Mouse (Mus musculus): ENCODE data around the gene B3gat1.
A peak's percentile ranks its signal among the peaks of the same experiment; 100 is the strongest.

Gene B3gat1

GRCm38 (mm10) chr9:26776122-26776902 lies 42.8 kb downstream of the B3gat1 start:
- peak; percentile 71 for DNase-seq (ENCODE audit: low read depth, low spot score)

- DNase-seq (ENCODE audit: low read depth, low spot score) = no peak
These were observed 44.9 kb downstream of the B3gat1 start for GRCm38 (mm10) chr9:26778421-26778820.

- DNase-seq (ENCODE audit: low read depth, low spot score) = no peak
These were observed 50.0 kb downstream of the B3gat1 start for GRCm38 (mm10) chr9:26783414-26783975.

- no peak for DNase-seq (ENCODE audit: low read depth, low spot score)
These were observed 59.3 kb downstream of the B3gat1 start for GRCm38 (mm10) chr9:26792829-26793228.

GRCm38 (mm10) chr9:26798205-26798604 lies 64.7 kb downstream of the B3gat1 start:
- DNase-seq (ENCODE audit: low read depth, low spot score) = no peak

- no peak for DNase-seq (ENCODE audit: low read depth, low spot score)
These were observed 65.2 kb downstream of the B3gat1 start for GRCm38 (mm10) chr9:26798731-26799130.

- DNase-seq (ENCODE audit: low read depth, low spot score) = no peak
These were observed 66.8 kb downstream of the B3gat1 start for GRCm38 (mm10) chr9:26800357-26800756.

- no peak for DNase-seq (ENCODE audit: low read depth, low spot score)
These were observed 70.8 kb downstream of the B3gat1 start for GRCm38 (mm10) chr9:26804321-26804720.

- peak; percentile 99 for DNase-seq (ENCODE audit: low read depth, low spot score)
These were observed 72.6 kb downstream of the B3gat1 start, which contains the start of gene Glb1l2 for GRCm38 (mm10) chr9:26805935-26806666. TSS of gene Glb1l2 (minus strand) at chr9:26806468.

- no peak for DNase-seq (ENCODE audit: low read depth, low spot score)
These were observed 75.2 kb downstream of the B3gat1 start for GRCm38 (mm10) chr9:26808735-26809134.
